Mouse (Mus musculus) retina, postnatal 1 day (tissue): ENCODE results near the gene 2300003K06Rik.
"Not testable (repeated sequence)": the region's sequence is repeated elsewhere in the genome, so short reads cannot be mapped to it uniquely, and the experiment has no call there.

Experiments
- DNase-seq: peaks from one replicate; pipeline ENCODE4 v3.0.0-alpha.2; 2012

The 2300003K06Rik gene

DNA sequence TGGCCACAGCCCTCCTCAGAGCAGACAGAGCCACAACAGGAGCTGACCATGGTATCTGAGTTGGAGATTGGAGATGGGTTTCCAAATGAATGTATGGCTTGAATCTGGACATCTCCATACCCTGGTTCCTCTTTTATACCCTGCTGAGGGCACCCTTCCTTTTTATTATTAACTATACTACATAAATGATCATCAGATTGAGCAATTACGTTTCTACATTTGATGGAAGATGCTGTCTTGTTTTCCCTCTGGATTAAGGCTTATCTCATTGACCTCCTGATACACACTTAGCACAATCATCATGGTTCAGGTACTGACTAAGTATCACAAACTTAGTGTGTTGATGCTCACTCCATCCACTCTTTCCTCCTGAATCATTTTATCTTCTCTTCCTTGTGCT, at the start of gene 2300003K06Rik:
TSS of gene 2300003K06Rik (minus strand) at position 101 of the 400 bp plus-strand sequence.
- DNase-seq, result no peak

DNA sequence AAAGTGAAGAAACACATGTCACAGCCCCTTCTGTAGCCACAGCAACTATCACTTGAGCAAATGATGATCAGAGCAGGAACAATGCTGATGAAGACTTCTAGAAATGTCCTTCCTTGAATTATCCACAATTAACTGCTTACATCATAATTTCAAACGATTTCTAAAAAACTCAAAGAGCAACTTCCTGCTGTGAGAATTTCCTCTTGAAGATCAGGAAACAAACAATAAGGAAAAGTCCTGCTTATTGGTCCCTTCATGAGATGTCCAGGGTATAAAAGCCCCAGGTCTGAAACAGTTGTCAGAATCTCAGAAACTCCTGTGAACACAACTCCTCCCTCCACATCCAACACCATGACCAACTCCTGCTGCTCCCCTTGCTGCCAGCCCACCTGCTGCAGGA, 41.0 kb upstream of the 2300003K06Rik start, which contains the start of gene Gm11567:
TSS of gene Gm11567 (plus strand) at position 301 of the 400 bp plus-strand sequence.
- DNase-seq, result not testable (repeated sequence)

DNA sequence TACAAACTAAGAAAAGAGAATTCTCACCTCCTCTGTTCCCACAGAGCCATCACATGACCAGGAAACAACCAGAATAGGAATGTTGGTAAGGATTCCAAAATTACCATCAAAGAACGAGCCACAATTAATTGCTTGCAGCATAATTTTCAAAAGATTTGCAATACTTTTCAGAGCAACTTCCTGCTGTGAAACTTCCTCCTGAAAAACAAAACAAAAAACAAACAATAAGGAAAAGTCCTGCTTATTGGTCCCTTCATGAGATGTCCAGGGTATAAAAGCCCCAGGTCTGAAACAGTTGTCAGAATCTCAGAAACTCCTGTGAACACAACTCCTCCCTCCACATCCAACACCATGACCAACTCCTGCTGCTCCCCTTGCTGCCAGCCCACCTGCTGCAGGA, 35.2 kb upstream of the 2300003K06Rik start, which contains the start of gene Krtap9-1:
TSS of gene Krtap9-1 (plus strand) at position 301 of the 400 bp plus-strand sequence.
- DNase-seq, result not testable (repeated sequence)

DNA sequence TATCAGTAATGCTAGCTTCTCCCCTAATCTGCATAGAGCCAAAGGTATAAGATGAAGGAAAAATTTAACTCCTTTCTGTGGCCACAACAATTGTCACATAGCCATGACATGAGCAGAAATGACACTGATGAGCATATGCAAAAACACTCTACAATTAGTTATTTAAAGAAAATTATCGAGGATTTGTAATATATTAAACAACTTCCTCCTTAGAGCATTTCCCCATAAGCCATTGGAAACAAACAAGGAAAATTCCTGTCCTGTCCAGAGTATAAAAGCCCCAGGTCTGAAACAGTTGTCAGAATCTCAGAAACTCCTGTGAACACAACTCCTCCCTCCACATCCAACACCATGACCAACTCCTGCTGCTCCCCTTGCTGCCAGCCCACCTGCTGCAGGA, 26.3 kb upstream of the 2300003K06Rik start, which contains the start of gene Gm11559:
TSS of gene Gm11559 (plus strand) at position 301 of the 400 bp plus-strand sequence.
- DNase-seq, result not testable (repeated sequence)

DNA sequence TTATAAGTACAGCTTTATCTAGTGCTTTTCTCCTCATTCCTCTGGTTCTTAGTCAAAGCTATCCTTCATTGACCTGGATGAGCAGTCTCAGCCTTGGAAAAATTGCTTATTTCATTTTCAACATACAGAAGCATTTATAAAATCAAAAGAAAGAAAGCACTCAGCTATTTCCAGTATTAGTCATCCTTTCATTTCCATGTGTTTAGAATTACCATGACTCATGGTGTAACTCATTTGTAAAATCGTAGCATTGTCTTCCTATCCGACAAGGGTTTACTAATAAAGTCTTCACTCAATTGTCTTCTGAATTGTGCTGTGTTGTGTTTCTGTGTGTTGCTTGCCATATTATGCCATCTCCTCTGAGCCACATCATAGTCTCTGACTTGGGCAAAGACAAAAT, 20.9 kb upstream of the 2300003K06Rik start:
- DNase-seq, result no peak

DNA sequence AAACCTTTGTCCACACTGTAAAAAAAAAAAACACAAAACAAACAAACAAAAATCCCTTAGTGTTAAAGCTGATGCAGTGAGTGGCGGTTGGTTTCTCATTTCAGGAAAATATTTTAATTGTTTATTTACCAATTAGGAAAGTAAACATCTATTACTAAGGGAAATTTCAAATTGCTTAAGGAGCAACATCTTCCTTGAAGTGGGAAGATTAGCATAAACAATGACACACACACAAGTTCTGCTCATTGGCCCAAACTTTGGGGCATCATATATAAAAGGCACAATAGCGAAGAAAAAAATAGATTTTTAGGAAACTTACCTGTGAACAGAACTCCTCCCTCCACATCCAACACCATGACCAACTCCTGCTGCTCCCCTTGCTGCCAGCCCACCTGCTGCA, 19.8 kb upstream of the 2300003K06Rik start, which contains the start of gene Gm11568:
TSS of gene Gm11568 (plus strand) at position 301 of the 400 bp plus-strand sequence.
- DNase-seq, result no peak

DNA sequence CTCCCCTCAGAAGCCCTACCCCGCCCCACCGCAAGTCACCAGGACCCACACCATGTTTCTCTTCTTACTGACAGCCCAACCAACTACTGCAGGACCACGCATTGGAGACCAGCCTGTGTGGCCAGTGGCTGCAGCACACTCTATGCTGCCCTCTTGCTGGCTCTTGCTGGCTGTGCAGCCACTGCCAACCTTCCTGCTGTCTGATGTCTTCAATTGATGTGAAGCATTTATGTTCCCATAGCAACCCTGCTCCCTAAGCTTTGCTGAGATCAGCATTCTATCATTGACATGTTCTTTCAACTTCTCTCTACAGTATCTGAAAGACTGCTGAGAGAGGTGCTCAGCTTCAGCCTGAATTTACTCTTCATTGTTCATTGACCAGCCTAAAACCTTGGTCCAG, 16.3 kb upstream of the 2300003K06Rik start:
- DNase-seq, result peak; percentile 43

DNA sequence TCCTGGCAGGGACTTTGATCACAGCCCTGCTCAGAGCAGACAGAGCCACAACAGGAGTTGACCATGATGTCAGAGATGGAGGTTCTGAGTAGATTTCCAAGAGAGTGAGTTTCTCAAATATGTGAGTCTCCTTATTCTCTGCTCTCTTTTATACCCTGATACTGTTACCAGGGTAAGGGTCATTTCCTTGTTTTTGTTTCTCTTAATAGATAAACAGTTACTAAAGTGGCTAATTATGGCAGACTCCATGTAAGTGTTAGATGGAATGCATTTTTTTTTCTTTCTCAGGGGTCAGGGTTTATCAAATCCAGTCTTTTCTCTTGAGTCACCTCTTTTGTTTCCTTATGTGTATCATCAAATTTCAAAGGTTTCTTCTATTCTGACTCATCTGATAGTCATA, 13.6 kb upstream of the 2300003K06Rik start, which contains the start of gene Krtap4-16:
TSS of gene Krtap4-16 (minus strand) at position 101 of the 400 bp plus-strand sequence.
- no peak for DNase-seq

DNA sequence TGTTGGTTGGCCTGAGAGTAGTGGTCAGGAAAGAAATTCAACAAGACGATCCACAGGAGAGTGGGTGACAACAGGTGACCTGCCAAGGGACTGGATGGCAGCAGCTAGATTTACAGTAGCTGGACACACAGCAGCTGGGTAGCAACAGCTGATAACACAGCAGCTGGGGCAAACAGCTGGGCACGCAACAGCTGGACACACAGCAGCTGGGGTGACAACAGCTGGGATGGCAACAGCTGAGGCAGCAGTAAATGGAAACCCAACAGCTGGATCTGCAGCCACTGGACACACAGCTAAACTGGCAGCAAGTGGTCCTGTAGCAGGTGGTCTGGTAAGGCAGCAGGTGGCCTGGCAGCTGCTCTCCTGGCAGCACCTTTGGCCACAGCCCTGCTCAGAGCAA, 8.9 kb upstream of the 2300003K06Rik start:
- no peak for DNase-seq

DNA sequence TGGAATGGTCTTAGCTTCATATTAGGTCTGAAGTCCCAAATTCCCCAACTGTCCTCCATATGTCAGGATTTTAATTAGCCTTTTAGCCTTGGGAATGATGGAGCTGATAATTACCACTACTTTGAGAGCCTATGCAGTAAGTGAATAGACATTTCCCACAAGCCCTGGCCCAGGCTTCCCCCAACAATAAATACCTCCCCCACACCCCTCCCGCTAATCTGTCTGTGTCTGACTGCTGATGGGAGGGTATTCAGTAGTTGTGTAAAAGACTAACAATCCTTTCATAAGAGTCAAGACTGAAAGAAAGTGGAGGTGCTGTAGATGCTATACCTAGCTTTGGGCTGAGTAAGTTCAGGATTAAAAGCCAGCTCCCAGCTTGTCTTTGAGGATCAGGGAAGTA, 4.3 kb upstream of the 2300003K06Rik start:
- peak; percentile 2 for DNase-seq

DNA sequence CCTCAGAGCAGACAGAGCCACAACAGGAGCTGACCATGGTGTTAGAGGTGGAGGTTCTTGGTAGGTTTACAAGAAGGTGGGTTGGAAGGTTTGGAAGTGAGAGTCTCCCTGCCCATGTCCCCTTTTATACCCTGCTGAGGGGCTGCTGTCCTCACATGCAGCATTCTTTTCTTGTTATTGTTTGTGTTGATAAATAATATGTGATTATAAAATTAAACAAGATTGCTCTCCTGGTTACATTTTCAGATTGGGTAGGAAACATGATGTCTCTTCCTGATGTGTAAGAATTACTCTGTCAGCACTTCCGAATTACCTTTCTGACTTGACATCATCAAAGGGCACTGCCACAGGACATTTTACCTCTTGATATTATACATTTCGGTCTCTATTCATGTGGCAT, 22.3 kb downstream of the 2300003K06Rik start, which contains the start of gene Gm11564:
TSS of gene Gm11564 (minus strand) at position 101 of the 400 bp plus-strand sequence.
- DNase-seq, result not testable (repeated sequence)

DNA sequence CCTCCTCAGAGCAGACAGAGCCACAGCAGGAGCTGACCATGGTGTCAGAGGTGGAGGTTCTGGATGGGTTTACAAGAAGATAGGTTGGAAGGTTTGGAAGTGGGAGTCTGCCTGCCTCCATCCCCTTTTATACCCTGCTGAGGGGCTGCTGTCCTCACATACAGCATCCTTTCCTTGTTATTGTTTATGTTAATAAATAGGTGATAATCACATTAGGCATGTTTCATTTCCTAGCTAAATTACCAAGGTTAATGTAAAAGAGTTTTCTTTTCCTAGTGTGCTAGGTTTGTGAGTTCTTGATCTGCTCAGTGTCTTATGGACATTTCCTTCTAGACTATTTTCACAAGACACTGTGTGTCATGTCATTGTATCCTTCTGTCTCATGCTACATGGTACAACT, 28.1 kb downstream of the 2300003K06Rik start, which contains the start of gene Krtap4-13:
TSS of gene Krtap4-13 (minus strand) at position 101 of the 400 bp plus-strand sequence.
- not testable (repeated sequence) for DNase-seq

DNA sequence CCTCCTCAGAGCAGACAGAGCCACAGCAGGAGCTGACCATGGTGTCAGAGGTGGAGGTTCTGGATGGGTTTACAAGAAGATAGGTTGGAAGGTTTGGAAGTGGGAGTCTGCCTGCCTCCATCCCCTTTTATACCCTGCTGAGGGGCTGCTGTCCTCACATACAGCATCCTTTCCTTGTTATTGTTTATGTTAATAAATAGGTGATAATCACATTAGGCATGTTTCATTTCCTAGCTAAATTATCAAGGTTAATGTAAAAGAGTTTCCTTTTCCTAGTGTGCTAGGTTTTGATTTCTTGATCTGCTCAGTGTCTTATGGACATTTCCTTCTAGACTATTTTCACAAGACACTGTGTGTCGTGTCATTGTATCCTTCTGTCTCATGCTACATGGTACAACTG, 33.5 kb downstream of the 2300003K06Rik start, which contains the start of gene Gm11554:
TSS of gene Gm11554 (minus strand) at position 101 of the 400 bp plus-strand sequence.
- DNase-seq, result not testable (repeated sequence)

DNA sequence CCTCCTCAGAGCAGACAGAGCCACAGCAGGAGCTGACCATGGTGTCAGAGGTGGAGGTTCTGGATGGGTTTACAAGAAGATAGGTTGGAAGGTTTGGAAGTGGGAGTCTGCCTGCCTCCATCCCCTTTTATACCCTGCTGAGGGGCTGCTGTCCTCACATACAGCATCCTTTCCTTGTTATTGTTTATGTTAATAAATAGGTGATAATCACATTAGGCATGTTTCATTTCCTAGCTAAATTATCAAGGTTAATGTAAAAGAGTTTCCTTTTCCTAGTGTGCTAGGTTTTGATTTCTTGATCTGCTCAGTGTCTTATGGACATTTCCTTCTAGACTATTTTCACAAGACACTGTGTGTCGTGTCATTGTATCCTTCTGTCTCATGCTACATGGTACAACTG, 39.0 kb downstream of the 2300003K06Rik start, which contains the start of gene Gm11569:
TSS of gene Gm11569 (minus strand) at position 101 of the 400 bp plus-strand sequence.
- not testable (repeated sequence) for DNase-seq

DNA sequence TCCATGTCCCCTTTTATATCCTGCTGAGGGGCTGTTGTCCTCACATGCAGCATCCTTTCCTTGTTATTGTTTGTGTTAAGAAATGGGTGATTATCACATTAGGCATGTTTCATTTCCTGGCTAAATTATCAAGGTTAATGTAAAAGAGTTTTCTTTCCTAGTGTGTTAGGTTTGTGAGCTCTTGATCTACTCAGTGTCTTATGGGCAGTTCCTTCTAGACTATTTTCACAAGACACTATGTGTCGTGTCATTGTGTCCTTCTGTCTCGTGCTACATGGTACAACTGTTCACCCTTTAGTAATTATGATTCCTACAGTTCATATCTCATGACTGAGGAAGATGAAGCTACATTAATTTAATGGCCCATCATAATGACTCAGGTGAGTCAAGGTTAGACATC, 44.5 kb downstream of the 2300003K06Rik start, which contains the start of gene Gm11596:
TSS of gene Gm11596 (minus strand) at position 101 of the 400 bp plus-strand sequence.
- no peak for DNase-seq
